In the genomic region with DNA sequence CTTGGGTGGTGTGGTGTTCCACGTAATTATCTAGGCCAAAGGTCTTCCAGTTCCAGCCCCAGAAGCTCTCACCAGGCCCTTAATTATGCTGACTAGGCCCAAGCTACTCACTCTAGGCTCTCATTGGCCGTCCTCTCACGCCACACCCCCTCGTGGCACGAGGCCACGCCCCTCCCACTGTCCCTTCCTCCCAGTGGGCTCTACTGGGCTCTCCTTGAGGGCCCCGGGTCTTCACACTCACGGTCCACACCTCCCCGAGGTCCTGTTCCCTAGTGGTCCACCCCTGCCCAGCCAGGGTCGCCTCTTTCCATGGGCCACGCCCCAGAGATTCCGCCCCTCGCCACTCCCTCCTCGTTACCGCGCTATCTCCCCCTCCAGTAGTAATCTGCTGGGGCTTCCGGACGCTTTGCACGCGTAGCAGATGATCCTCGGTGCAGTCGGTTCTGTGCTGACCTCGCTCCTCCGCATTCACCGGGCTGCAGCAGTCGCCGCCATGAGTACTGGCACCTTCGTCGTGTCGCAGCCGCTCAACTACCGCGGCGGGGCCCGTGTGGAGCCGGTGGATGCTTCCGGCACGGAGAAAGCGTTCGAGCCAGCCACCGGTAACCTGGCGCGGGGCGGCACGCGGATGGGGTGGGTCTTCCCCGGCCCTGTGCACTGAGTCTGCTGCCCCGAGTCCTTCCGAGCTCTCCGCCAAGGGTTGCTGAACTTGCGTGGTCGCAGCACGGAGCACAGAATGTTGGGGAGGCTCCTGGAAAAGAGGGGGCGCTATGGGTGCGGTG, we compare ENCODE assay signal across 8 mouse cellular contexts. TPM values are rescaled to one million over a fixed set of nuclear protein-coding genes. Genes with fewer than 3 reads are reported as not detected.
DNase-seq lines count a peak whose midpoint lies in the region; ATAC-seq and TF ChIP-seq lines count a peak whose summit lies in the region.

A gene (plus strand): TSS at position 177 of the 782 bp plus-strand sequence.

- H3ac ChIP-seq in C2C12 (ENCODE audit: control insufficient read depth, insufficient read length, low read depth): peak within 1 kb of the TSS; percentile 91
- H3ac ChIP-seq in myocyte (ENCODE audit: control insufficient read depth, insufficient read length): peak within 1 kb of the TSS; percentile 26

- no peaks in the 10 kb centered on the region for H3K9me3 ChIP-seq in erythroblast, embryonic 14.5 days (ENCODE audit: control insufficient read depth, low read length)
- H3K9me3 ChIP-seq in heart, embryonic 11.5 days (replicated peaks; ENCODE audit: control insufficient read depth, low read length): no peaks in the 10 kb centered on the region
- H3K9me3 ChIP-seq in kidney, embryonic 16.5 days (ENCODE audit: low read length): no peaks in the 10 kb centered on the region

- peak within 1 kb of the TSS; percentile 81 for H3K27ac ChIP-seq in heart, embryonic 11.5 days (ENCODE audit: low read depth, low read length)
- H3K27ac ChIP-seq in kidney, embryonic 16.5 days (ENCODE audit: low read length): peak within 1 kb of the TSS; percentile 62
- H3K27ac ChIP-seq in liver, adult 2 months (replicated peaks; ENCODE audit: insufficient read depth, low read depth, low read length): peak within 1 kb of the TSS; percentile 94

- DNase-seq in brain, embryonic 14.5 days (ENCODE audit: low read depth): peak; percentile 94
- DNase-seq in liver, adult 2 months (ENCODE audit: extremely low read depth, low read depth, low spot score): peak; percentile 96
- DNase-seq in splenic B cell, adult 2 months (ENCODE audit: low read depth, low spot score): peak; percentile 83

- H3K4me2 ChIP-seq in heart, embryonic 11.5 days: peak within 1 kb of the TSS; percentile 73
- H3K4me2 ChIP-seq in kidney, embryonic 16.5 days (replicated peaks; ENCODE audit: low read depth, low read length): peak within 1 kb of the TSS; percentile 61
- peak within 1 kb of the TSS; percentile 78 for H3K4me2 ChIP-seq in myocyte (ENCODE audit: low read depth)

- H3K36me3 ChIP-seq in C2C12 (ENCODE audit: control insufficient read depth, insufficient read depth): peaks cover 16% of the 10 kb centered on the region
- peaks cover 39% of the 10 kb centered on the region for H3K36me3 ChIP-seq in erythroblast, embryonic 14.5 days (ENCODE audit: control insufficient read depth)
- H3K36me3 ChIP-seq in heart, embryonic 11.5 days (ENCODE audit: control insufficient read depth, insufficient read depth, low read length): no peaks in the 10 kb centered on the region
- peaks cover 5% of the 10 kb centered on the region; the same call in 1 of the 2 replicates for H3K36me3 ChIP-seq in kidney, embryonic 16.5 days (ENCODE audit: insufficient read depth, low read length)
- H3K36me3 ChIP-seq in liver, adult 2 months (ENCODE audit: control insufficient read depth, insufficient read depth, low read length): peaks cover 19% of the 10 kb centered on the region
- peaks cover 4% of the 10 kb centered on the region for H3K36me3 ChIP-seq in myocyte (ENCODE audit: control insufficient read depth, insufficient read depth)
- H3K36me3 ChIP-seq in splenic B cell, adult 2 months (ENCODE audit: control insufficient read depth, insufficient read depth, low read length, poor library complexity, severe bottlenecking): peaks cover 7% of the 10 kb centered on the region

- peak within 1 kb of the TSS; percentile 93 for H3K9ac ChIP-seq in heart, embryonic 11.5 days (ENCODE audit: low read depth, low read length)
- H3K9ac ChIP-seq in kidney, embryonic 16.5 days (replicated peaks; ENCODE audit: low read length): peak within 1 kb of the TSS; percentile 66
- H3K9ac ChIP-seq in liver, adult 2 months (ENCODE audit: low read depth, low read length): peak within 1 kb of the TSS; percentile 96

- WGBS in heart, embryonic 11.5 days (ENCODE audit: insufficient replicate concordance): under 1% methylated on average over 55 of the region's 55 CpGs
- under 1% methylated on average over 55 of the region's 55 CpGs for WGBS in kidney, embryonic 16.5 days
- under 1% methylated on average over 55 of the region's 55 CpGs for WGBS in liver, adult 2 months

- H3K4me3 ChIP-seq in C2C12 (ENCODE audit: insufficient read depth, poor library complexity, severe bottlenecking) (peak within 1 kb of the TSS; percentile 55), myocyte (peak within 1 kb of the TSS; percentile 67)
- peak within 1 kb of the TSS; percentile 72 for H3K4me3 ChIP-seq in erythroblast, embryonic 14.5 days (replicated peaks)
- H3K4me3 ChIP-seq in heart, embryonic 11.5 days (ENCODE audit: low read depth, low read length): peak within 1 kb of the TSS; percentile 79
- H3K4me3 ChIP-seq in kidney, embryonic 16.5 days (ENCODE audit: low read length): peak within 1 kb of the TSS; percentile 61
- peak within 1 kb of the TSS; percentile 89 for H3K4me3 ChIP-seq in liver, adult 2 months (ENCODE audit: insufficient read depth, low read depth, low read length)

- TF ChIP-seq CTCF in C2C12 (IDR thresholded peaks at IDR 0.05; ENCODE audit: control insufficient read depth, insufficient read depth, insufficient read length): no peak
- TF ChIP-seq CTCF in brain, embryonic 14.5 days (IDR thresholded peaks at IDR 0.05; ENCODE audit: borderline replicate concordance, extremely low read depth, insufficient read depth, insufficient read length): no peak
- no peak for TF ChIP-seq CTCF in liver, adult 2 months (IDR thresholded peaks at IDR 0.05; ENCODE audit: low read depth, low read length)

- peak; percentile 25; the same call in 1 of the 2 replicates for TF ChIP-seq POLR2A in brain, embryonic 14.5 days (IDR thresholded peaks at IDR 0.05; ENCODE audit: borderline replicate concordance, extremely low read depth, insufficient read depth, insufficient read length, poor library complexity, severe bottlenecking)
- peak; percentile 83 for TF ChIP-seq POLR2A in liver, adult 2 months (IDR thresholded peaks at IDR 0.05; ENCODE audit: extremely low read depth, insufficient read depth, low read length)
- TF ChIP-seq POLR2A in myocyte (IDR thresholded peaks at IDR 0.05; ENCODE audit: insufficient read length, low read depth): peak; percentile 78

- H3K27me3 ChIP-seq in C2C12 (ENCODE audit: control insufficient read depth, insufficient read depth, insufficient read length) (no peaks in the 10 kb centered on the region), myocyte (ENCODE audit: control insufficient read depth, insufficient read depth, insufficient read length) (no peaks in the 10 kb centered on the region)
- H3K27me3 ChIP-seq in erythroblast, embryonic 14.5 days (ENCODE audit: control insufficient read depth): no peaks in the 10 kb centered on the region
- no peaks in the 10 kb centered on the region for H3K27me3 ChIP-seq in heart, embryonic 11.5 days (ENCODE audit: control insufficient read depth, insufficient read depth, low read length)
- no peaks in the 10 kb centered on the region for H3K27me3 ChIP-seq in kidney, embryonic 16.5 days (ENCODE audit: insufficient read depth, low read length)
- H3K27me3 ChIP-seq in liver, adult 2 months (ENCODE audit: control insufficient read depth, insufficient read depth, low read length): no peaks in the 10 kb centered on the region
- H3K27me3 ChIP-seq in splenic B cell, adult 2 months (ENCODE audit: control insufficient read depth, insufficient read depth, low read length, poor library complexity, severe bottlenecking): no peaks in the 10 kb centered on the region

- ATAC-seq in heart, embryonic 11.5 days (replicated peaks; ENCODE audit: insufficient number of reproducible peaks, low FRiP score, low TSS enrichment): peak; percentile 97
- ATAC-seq in kidney, embryonic 16.5 days (ENCODE audit: low FRiP score, low TSS enrichment): peak; percentile 99

- peaks cover 44% of the 10 kb centered on the region for H3K4me1 ChIP-seq in erythroblast, embryonic 14.5 days (ENCODE audit: control insufficient read depth)
- 0 out of 2 replicates have a peak, but pooled peaks cover 3% of the 10 kb centered on the region for H3K4me1 ChIP-seq in heart, embryonic 11.5 days (ENCODE audit: control insufficient read depth, insufficient read depth, low read length)
- H3K4me1 ChIP-seq in kidney, embryonic 16.5 days (ENCODE audit: insufficient read depth, low read length): no peaks in the 10 kb centered on the region
- H3K4me1 ChIP-seq in liver, adult 2 months (ENCODE audit: control insufficient read depth, insufficient read depth, low read length): peaks cover 9% of the 10 kb centered on the region

- H3K79me3 ChIP-seq in C2C12 (ENCODE audit: low read depth): no peaks in the 10 kb centered on the region

- no peaks in the 10 kb centered on the region for H3K79me2 ChIP-seq in C2C12 (ENCODE audit: control insufficient read depth, insufficient read depth)
- H3K79me2 ChIP-seq in liver, adult 2 months (ENCODE audit: control insufficient read depth, insufficient read depth, low read length): peaks cover 4% of the 10 kb centered on the region; the same call in 1 of the 2 replicates
- no peaks in the 10 kb centered on the region for H3K79me2 ChIP-seq in myocyte (ENCODE audit: control insufficient read depth, insufficient read depth)

TF ChIP-seq in C2C12, 6 proteins besides CTCF, POLR2A, EP300 and RAD21:
- TF ChIP-seq MYOD1 (IDR thresholded peaks at IDR 0.05; ENCODE audit: control insufficient read depth, insufficient read length, low read depth): no peak
- no peak for TF ChIP-seq USF1 (IDR thresholded peaks at IDR 0.05; ENCODE audit: low read depth)
- TF ChIP-seq MYOG (IDR thresholded peaks at IDR 0.05; ENCODE audit: control insufficient read depth, extremely low read depth, insufficient read length): no peak
- TF ChIP-seq MAX (IDR thresholded peaks at IDR 0.05): no peak
- no peak for TF ChIP-seq FOSL1 (IDR thresholded peaks at IDR 0.05; ENCODE audit: insufficient read depth, low read length, poor library complexity, severe bottlenecking)
- no peak for TF ChIP-seq CEBPB (IDR thresholded peaks at IDR 0.05; ENCODE audit: low read depth)

TF ChIP-seq in myocyte, 11 proteins besides CTCF, POLR2A, EP300 and RAD21:
- TF ChIP-seq E2F4 (IDR thresholded peaks at IDR 0.05; ENCODE audit: insufficient read depth): no peak
- no peak for TF ChIP-seq TCF12 (IDR thresholded peaks at IDR 0.05; ENCODE audit: insufficient read depth, poor library complexity, severe bottlenecking)
- TF ChIP-seq MYOD1 (IDR thresholded peaks at IDR 0.05; ENCODE audit: control insufficient read depth in 1 of 3, insufficient read length in 2 of 3, low read depth in 2 of 3): no peak
TF ChIP-seq in myocyte: peak in this region for 0.

RNA-seq across cellular contexts. Expression of the gene that starts here (rescaled TPM):
- polyA plus RNA-seq in C2C12 (2012; fragmentation: generic; extraction: Trizol) (29.4 TPM), myocyte (2012; fragmentation: generic; extraction: Trizol) (17.6 TPM)
- 22.8 and 28.5 TPM in 2 replicates for polyA plus RNA-seq in brain, embryonic 14.5 days (2012; rRNA removed)
- 2.2 and 2.6 TPM in 2 replicates for polyA plus RNA-seq in erythroblast, embryonic 14.5 days (2012)
- polyA plus RNA-seq in heart, embryonic 11.5 days (2014; fragmentation: Nextera tagmentation; extraction: Ambion mirVana): 35.6 and 35.7 TPM in 2 replicates
- polyA plus RNA-seq in kidney, embryonic 16.5 days (2015; fragmentation: Nextera tagmentation; extraction: Ambion mirVana): 62.6 and 63.4 TPM in 2 replicates
- total RNA-seq in liver, adult 2 months (2014; rRNA removed): 119 TPM in 2 replicates
- polyA plus RNA-seq in liver, adult 2 months (2012; rRNA removed): 127 and 162 TPM in 2 replicates

Comparison
In these comparisons a context has a peak if more than half of its experiments do, and no peak if none do; other contexts are left out.
1. Peak in every context shown above with its lines: DNase-seq, ATAC-seq, H3K4me3 ChIP-seq and H3K27ac ChIP-seq.
2. POLR2A ChIP-seq: peak in every context shown above with its lines; median percentile 83 in liver, adult 2 months; 78 in myocyte; 25 in brain, embryonic 14.5 days.